Mouse (Mus musculus): ENCODE measurements around the gene Ly6g6c.

Ly6g6c gene

DNA sequence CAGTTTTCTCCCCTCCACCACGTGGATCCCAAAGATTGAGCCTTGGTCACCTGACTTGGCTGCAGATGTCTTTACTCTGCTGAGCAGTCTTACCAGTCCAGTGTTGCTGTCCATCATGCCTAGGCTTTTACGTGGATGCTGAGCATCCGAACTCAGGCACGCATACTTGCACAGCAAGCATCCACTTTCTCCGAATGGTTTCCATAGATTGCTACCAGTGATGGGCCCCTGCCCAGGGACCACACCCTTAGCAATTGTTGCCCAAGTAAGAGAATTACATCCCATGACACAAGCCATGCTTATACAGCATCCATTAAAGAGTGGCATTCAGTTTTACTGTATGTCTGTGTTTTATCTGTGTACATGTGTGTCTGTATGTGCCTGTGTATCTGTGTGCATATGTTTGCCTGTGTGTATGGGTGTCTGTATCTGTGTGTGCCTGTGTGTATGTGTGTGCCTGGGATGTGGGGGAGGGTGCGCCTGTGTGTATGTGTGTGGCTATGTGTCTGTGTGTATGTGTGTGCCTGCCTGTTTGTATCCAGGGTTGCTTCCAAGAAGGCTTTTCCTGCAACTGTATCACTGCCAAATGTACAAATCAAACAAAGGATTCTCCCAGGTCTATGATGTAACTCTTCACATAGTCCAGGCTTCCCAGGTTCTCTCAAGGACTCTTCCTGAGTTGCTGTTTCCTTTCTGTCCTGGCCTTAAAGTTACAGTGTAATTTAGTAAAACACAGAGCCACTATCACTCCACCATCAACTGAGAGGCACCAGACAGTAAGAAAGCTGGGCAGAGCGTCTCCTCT is 9.3 kb upstream of the Ly6g6c start:
- no peak for DNase-seq (ENCODE audit: low read depth, low spot score)

DNA sequence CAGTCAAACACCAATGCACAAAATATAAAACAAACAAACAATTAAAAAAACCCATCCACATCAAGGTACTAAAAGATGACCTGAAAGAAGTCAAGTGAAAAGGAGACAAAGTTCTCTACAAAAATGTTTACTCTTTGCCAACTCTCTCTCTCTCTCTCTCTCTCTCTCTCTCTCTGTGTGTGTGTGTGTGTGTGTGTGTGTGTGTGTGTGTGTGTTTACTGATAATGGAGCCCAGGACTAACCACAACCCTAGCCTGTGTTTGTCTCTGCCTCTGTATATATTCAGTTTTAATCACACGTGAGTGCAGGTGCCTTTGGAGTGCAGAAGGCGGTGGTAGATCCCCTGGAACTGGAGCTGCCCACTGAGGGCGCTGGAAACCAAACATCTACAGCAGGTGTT is 8.1 kb upstream of the Ly6g6c start:
- DNase-seq (ENCODE audit: low read depth, low spot score), result no peak

GRCm38 (mm10) chr17:35058316-35058715 is 6.9 kb upstream of the Ly6g6c start:
- no peak for DNase-seq (ENCODE audit: low read depth, low spot score)

GRCm38 (mm10) chr17:35058911-35059892 is 6.0 kb upstream of the Ly6g6c start, which contains the start of gene Ddah2:
TSS of gene Ddah2 (plus strand) at chr17:35059035.
- DNase-seq (ENCODE audit: low read depth, low spot score), result peak; percentile 90

GRCm38 (mm10) chr17:35060071-35060470 is 5.1 kb upstream of the Ly6g6c start:
- DNase-seq (ENCODE audit: low read depth, low spot score), result no peak

GRCm38 (mm10) chr17:35060737-35061297 is 4.4 kb upstream of the Ly6g6c start:
- no peak for DNase-seq (ENCODE audit: low read depth, low spot score)

DNA sequence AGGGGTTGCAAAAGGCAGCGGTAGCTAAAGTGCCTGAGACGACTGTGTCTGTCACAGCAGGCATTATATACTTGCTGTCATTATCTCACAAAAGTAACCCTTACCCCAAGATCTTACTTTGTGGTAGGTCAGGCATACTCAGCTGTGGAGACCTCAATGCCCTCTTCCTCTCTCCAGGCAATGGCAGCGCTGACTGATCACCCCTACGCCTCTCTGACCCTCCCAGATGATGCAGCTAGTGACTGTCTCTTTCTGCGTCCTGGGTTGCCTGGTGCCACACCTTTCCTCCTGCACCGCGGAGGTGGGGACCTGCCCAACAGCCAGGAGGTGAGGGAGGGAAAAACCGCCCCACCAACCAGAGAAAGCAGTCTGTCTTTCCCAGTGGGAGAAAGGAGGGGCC is 3.9 kb upstream of the Ly6g6c start:
- no peak for DNase-seq (ENCODE audit: low read depth, low spot score)

GRCm38 (mm10) chr17:35063466-35063865 is 1.7 kb upstream of the Ly6g6c start:
- no peak for DNase-seq (ENCODE audit: low read depth, low spot score)

GRCm38 (mm10) chr17:35064378-35064877 is 760 bp upstream of the Ly6g6c start:
- DNase-seq (ENCODE audit: low read depth, low spot score), result no peak

DNA sequence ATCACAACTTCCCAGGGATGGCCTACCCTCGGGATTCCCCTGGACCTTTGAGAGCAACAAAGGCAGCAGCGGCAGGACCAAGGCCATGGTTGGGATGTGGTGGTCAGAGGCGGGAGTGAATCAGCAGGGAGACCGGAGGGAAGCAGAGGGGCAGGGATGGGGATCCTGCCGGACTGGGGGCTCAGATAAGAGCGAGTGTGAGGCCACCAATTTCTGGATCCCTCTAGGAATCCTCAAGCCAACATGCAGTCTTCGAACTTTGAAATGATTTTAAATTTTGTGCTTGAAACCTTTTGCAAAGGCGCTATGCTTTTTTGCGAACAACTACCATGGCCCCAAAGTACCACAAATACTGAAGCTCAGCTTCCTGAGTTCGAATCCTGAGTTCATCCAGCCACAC is 896 bp downstream of the Ly6g6c start, which contains the start of gene Mpig6b:
TSS of gene Mpig6b (minus strand) at position 101 of the 400 bp plus-strand sequence.
- no peak for DNase-seq (ENCODE audit: low read depth, low spot score)

- DNase-seq (ENCODE audit: low read depth, low spot score), result no peak
These were observed 3.2 kb downstream of the Ly6g6c start for GRCm38 (mm10) chr17:35068213-35068914.

GRCm38 (mm10) chr17:35070556-35071229 is 5.5 kb downstream of the Ly6g6c start:
- peak; percentile 24 for DNase-seq (ENCODE audit: low read depth, low spot score)

DNA sequence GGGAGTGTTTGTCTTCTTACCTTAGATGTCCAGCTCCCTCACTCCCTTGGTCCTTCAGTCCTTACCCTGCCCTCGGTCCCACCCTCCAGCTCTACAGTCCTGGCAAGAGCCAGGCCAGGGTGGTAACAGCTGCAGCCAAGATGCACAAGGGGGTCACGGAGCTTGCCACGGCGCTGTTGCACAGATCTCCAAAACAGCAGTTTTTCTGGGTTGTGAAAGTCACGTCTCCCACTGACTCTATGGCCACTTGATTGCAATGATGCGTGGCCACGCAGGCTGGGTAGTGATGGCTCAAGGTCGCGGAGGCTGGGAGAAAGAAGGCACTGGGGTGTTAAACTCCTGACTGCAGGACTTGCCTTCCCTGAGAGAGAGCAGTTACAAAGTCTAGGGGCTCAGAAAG is 6.3 kb downstream of the Ly6g6c start:
- DNase-seq (ENCODE audit: low read depth, low spot score), result no peak

DNA sequence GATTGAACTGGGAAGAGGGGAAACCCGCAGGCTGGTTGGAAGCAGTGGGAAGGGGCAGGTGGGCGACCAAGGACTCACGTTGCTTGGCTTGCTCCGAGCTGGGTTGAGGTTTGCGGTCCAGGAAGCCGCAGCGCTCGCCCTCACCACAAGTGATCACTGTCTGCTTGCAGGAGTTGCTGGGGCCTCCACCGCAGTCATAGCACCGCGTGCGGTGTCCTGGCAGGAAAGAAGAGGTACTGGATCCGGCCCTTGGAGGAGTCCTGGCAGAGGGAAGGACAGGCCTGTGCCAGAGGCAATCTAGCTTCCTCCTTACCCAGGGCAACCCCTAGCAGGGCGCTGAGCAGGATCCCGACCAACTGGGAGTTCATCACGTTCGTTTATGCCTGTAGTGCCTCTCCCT is 8.9 kb downstream of the Ly6g6c start:
- DNase-seq (ENCODE audit: low read depth, low spot score), result no peak

DNA sequence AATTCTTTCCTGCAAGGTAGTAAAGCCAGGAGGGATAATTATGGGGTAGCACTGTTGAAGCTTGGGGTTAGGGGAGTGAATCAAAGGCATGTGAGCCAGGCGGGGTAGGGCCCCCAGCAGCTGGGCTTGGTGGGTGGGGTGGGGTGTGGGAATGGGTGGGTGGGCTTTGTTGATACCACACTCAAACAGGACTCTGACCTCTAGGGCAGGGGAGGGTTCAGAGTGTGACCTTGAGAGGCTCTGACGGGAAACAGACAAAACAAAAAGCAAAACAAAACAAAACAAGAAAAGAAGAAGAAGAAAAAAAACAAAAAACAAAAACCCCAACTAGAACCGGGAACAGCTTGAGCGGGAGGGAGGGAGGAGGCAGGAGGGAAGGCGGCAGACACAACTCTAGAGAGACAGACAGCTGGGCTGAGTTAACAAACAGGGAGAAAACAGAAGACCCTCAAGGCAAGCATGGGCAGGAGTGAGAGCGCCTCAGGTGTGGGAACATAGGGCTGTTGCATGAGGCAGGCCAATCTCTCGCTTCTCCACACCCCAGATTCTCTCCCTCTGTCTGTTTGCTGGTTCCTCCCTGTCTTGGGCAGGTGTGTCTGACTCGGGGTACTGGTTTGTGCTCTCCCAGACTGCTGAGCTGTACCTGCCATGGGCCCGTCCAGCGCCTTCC is 11.5 kb downstream of the Ly6g6c start, which contains the start of gene Ly6g6e:
TSS of gene Ly6g6e (plus strand) at position 396 of the 670 bp plus-strand sequence.
- no peak for DNase-seq (ENCODE audit: low read depth, low spot score)

- no peak for DNase-seq (ENCODE audit: low read depth, low spot score)
These were observed 12.1 kb downstream of the Ly6g6c start for GRCm38 (mm10) chr17:35077285-35077684.

GRCm38 (mm10) chr17:35077786-35078233 is 12.6 kb downstream of the Ly6g6c start, which contains the start of gene Ly6g6d:
TSS of gene Ly6g6d (minus strand) at chr17:35078065.
- DNase-seq (ENCODE audit: low read depth, low spot score), result no peak

GRCm38 (mm10) chr17:35079778-35080177 is 14.6 kb downstream of the Ly6g6c start:
- no peak for DNase-seq (ENCODE audit: low read depth, low spot score)

- no peak for DNase-seq (ENCODE audit: low read depth, low spot score)
These were observed 15.1 kb downstream of the Ly6g6c start for GRCm38 (mm10) chr17:35080248-35080647.

DNA sequence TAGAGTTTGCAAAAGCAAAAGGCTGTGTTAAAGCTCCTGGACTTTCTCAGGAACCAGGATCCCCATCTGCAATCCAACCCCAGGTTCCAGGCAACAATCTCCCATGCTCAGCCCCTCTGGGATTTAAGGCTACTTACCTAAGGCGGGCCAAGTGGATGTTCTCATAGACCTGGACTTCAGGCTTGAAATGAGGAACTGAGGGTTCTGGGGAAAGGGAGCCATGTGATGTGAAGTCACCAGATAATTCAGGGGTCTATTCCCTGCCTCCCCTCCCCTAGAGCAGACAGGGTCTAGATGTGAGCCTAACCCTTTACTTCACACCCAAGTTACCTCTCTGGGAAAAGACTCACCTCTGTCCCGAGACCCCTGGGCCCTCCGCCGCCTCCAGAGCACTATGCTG is 15.5 kb downstream of the Ly6g6c start:
- no peak for DNase-seq (ENCODE audit: low read depth, low spot score)

Measured in A20 (cell line).